Mouse (Mus musculus) erythroblast, embryonic 14.5 days (primary cell): Measurements from ENCODE around the gene Vamp5.

Experiments used
- GATA1 ChIP-seq: IDR thresholded peaks from 2 replicates; pipeline ENCODE4 v1.6.1; 2012; ENCODE audit warnings: low read length, inconsistent platforms, mixed read lengths
- TAL1 ChIP-seq: IDR thresholded peaks from 3 replicates; pipeline ENCODE4 v1.6.1; 2012; ENCODE audit warnings: low read length, inconsistent platforms, mixed read lengths

DNA sequence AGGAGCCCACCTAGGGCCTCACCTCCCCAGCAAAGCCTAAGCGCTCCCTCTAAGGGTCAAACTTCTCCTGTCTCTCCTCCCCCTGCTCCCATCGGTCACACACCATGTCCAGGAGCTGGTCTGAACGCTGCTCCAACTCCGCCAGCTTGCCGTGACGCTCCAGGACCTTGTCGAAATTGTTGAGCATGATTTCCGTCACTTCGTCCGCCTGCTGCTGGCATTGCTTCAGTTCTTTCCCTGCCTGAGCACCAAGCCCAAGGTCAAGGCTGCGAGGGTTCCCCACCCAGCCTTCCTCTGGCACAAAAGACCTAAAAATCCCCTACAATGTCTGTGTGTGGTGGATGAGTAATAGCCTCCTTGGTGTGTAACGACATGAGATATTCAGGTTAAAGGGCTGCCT is 10.2 kb downstream of the Vamp5 start:
- TF ChIP-seq GATA1 (no peak), TAL1 (no peak)
